Mouse (Mus musculus) embryonic facial prominence, embryonic 14.5 days (tissue): ENCODE results near the gene Fchsd2. TPM values are rescaled to one million over a fixed set of nuclear protein-coding genes. Genes with fewer than 3 reads are reported as not detected.

Experiments used
- ATAC-seq: fragments of 200-750 bp; cut with Nextera tagmentation; 2 replicates; pipeline ENCODE4 v1.8.0; 2017; ENCODE audit warnings: low read depth, moderate number of reproducible peaks, moderate TSS enrichment
- DNase-seq: peaks from one replicate; pipeline ENCODE4 v3.0.0-alpha.2; 2015; ENCODE audit warnings: low spot score
- H3K27ac ChIP-seq: fragments of 300-500 bp; sonication (generic); replicated peaks from 2 replicates; pipeline ENCODE4 v1.5.1; 2014; ENCODE audit warnings: low read depth, mild to moderate bottlenecking, low read length, moderate library complexity
- H3K27me3 ChIP-seq: fragments of 300-500 bp; sonication (generic); replicated peaks from 2 replicates; pipeline ENCODE4 v1.6.1; 2014; ENCODE audit warnings: low read length; ENCODE audit not compliant: control insufficient read depth, insufficient read depth
- H3K36me3 ChIP-seq: fragments of 300-500 bp; sonication (generic); 2 replicates; pipeline ENCODE4 v1.6.1; 2014; ENCODE audit warnings: low read length, mixed read lengths; ENCODE audit not compliant: control insufficient read depth, insufficient read depth
- H3K4me1 ChIP-seq: fragments of 300-500 bp; sonication (generic); 2 replicates; pipeline ENCODE4 v1.6.1; 2014; ENCODE audit warnings: antibody characterized with exemption, low read length; ENCODE audit not compliant: control insufficient read depth, insufficient read depth
- H3K4me2 ChIP-seq: fragments of 300-500 bp; sonication (generic); 2 replicates; pipeline ENCODE4 v1.6.1; 2014; ENCODE audit warnings: low read depth, mild to moderate bottlenecking, low read length, moderate library complexity, mixed read lengths
- H3K4me3 ChIP-seq: fragments of 300-500 bp; sonication (generic); 2 replicates; pipeline ENCODE4 v1.5.1; 2014; ENCODE audit warnings: low read depth, mild to moderate bottlenecking, low read length
- H3K9ac ChIP-seq: fragments of 300-500 bp; sonication (generic); 2 replicates; pipeline ENCODE4 v1.6.1; 2014; ENCODE audit warnings: low read depth, mild to moderate bottlenecking, low read length, moderate library complexity, mixed read lengths
- H3K9me3 ChIP-seq: fragments of 300-500 bp; sonication (generic); 2 replicates; pipeline ENCODE4 v1.6.1; 2016; ENCODE audit warnings: low read length; ENCODE audit not compliant: control insufficient read depth
- WGBS: fragments of 180-500 bp; shearing (Covaris S2); extraction: QIAGEN DNeasy Blood & Tissue Kit; methylation state at CpG from one replicate; pipeline ENCODE4 v1.1.7; 2014; 5-methylcytosine and 5-hydroxymethylcytosine counted together
- polyA plus RNA-seq: library from polyadenylated mRNA; unstranded; fragments of >200 nt; fragmentation: Nextera tagmentation; extraction: Ambion mirVana; gene quantifications from 2 replicates; pipeline ENCODE4 v1.2.1, GENCODE M21; 2014

Gene Fchsd2
- 20.7 and 23.9 TPM in 2 replicates for polyA plus RNA-seq

DNA sequence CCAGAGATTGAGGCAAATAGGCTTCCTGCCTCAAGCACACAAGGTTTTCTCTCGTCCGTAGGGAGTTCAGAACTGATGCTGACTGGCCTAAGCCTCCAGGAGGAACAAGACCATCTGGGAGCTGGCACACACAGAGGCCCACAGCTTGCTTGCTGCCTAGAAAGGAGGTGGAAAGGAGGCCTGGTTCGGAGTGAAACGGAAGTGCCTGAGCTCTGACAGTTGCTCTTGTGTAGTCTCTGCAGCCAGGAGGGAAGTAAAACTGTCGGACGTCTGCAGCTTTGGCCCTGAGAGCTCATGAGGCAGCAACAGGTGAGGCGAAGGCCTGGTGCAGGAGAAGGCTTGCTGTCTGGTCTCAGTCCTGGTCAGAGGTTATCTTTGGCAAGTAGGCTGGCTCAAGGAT lies at the start of gene Fchsd2:
Gene Fchsd2 (plus strand): TSS at position 246 of the 400 bp plus-strand sequence.
- WGBS: 56% methylated on average over 7 of the region's 7 CpGs
- no peaks in the 10 kb centered on the region for H3K27me3 ChIP-seq
- H3K9me3 ChIP-seq: no peaks in the 10 kb centered on the region
- no peak within 1 kb of the TSS for H3K4me2 ChIP-seq
- no peak within 1 kb of the TSS for H3K4me3 ChIP-seq
- peak; percentile 28 for DNase-seq
- no peak within 1 kb of the TSS; the same call in 1 of the 2 replicates for H3K27ac ChIP-seq
- no peak within 1 kb of the TSS for H3K9ac ChIP-seq
- ATAC-seq: no peak
- no peaks in the 10 kb centered on the region for H3K4me1 ChIP-seq
- no peaks in the 10 kb centered on the region for H3K36me3 ChIP-seq

DNA sequence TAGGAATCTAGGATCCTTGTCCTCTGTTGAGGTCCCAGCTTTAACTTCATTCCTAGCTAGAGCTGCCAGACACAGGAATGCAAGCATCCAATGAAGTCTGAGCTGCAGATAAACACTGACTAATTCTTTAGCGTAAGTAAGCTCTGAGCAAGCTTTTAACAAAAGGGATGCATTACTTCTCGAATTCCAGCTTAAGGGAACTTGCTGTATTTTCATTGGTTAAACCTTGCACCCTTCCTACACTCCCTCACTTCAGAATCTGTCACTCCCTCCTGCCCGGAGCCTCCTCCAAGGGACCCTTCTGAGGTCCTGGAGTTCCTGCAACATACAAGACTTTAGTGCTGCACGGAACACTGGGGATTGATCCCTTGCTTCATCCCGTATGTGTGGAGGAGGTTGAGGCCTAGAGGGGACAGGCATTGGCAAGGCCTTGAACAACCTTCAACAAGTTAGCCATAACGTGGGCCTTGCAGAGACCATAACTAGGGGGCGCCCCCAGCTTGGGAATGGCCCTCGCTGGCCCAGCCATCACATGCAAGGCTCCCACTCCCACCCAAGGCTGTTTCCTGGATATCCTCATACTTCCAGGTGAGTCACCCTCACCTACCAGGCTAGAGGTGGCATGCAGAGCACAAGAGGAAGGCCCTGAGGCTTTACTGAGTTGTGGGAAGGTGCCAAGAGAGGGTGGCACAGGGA lies 48.7 kb upstream of the Fchsd2 start:
- Histone ChIP-seq H3K4me2 (no peak overlapping the region), H3K9ac (no peak overlapping the region), H3K9me3 (no peaks in the 10 kb centered on the region), H3K27me3 (no peaks in the 10 kb centered on the region), H3K27ac (no peak overlapping the region), H3K36me3 (no peaks in the 10 kb centered on the region), H3K4me3 (no peak overlapping the region), H3K4me1 (no peaks in the 10 kb centered on the region)
- DNase-seq (peak; percentile 49), ATAC-seq (peak; percentile 78; the same call in 1 of the 2 replicates)
- 53% methylated on average over 8 of the region's 8 CpGs for WGBS

DNA sequence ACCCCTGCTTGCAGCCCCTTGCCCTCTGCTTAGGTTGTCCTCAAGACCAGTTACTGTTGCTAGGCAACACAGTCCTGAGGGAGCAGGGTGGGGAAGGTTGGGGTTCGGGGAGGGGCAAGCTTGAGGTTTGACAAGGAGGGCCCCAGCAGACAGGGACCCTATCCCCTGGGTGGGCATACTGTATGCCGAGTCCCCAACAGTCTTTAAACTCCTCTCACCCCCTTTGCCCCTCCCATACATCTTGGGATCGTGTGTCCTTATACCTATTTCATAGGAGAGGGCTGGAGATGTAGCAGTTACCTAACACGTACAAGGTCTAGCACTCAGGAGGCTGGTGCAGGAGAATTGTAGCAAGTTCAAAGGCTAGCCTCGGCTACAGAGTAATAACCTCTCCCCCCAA lies 44.4 kb upstream of the Fchsd2 start:
- H3K4me1 ChIP-seq: no peaks in the 10 kb centered on the region
- no peak overlapping the region for H3K4me3 ChIP-seq
- ATAC-seq: no peak
- H3K4me2 ChIP-seq: no peak overlapping the region
- H3K36me3 ChIP-seq: no peaks in the 10 kb centered on the region
- H3K9ac ChIP-seq: no peak overlapping the region
- no peak for DNase-seq
- no peaks in the 10 kb centered on the region for H3K9me3 ChIP-seq
- H3K27me3 ChIP-seq: no peaks in the 10 kb centered on the region
- WGBS: 68% methylated on average over 5 of the region's 5 CpGs
- no peak overlapping the region for H3K27ac ChIP-seq

DNA sequence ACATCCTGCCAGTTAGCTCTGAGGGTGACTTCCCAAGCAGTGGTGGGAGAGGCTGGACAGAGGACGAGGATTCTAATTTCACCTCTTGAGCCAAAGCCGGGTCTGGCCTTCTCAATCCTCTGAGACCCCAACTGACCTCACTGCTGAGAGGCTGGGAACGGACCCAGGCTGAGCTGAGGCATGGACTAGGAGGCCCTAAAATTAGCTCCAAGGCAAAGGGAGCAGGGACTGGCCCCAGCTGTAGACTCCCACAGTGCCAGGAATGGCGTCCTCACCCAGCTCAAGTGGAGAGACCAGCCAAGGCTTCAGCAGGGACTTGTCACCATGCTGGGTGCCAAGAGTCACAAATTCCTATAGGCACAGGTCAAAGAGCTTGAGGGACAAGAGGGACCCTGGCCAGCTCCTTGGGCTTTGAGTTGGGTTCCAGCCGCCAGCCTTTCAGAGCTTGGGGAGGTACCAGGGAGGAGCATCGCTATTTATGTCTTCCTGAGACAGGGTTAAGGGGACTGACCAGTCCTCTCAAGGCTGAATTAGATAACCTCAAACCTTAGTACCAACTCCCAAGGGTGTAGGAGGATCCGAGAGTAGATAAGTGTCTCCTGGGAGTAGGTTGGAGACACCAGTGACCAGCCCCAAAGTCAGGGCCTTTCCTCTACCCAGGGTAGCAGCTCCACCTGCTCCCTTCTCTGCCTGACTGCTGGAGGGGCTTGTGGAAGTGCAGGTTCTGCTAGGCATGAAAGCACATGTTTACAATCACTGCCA lies 43.2 kb upstream of the Fchsd2 start:
- no peaks in the 10 kb centered on the region for H3K9me3 ChIP-seq
- no peaks in the 10 kb centered on the region for H3K36me3 ChIP-seq
- H3K4me2 ChIP-seq: no peak overlapping the region
- 82% methylated on average over 7 of the region's 7 CpGs for WGBS
- H3K27ac ChIP-seq: no peak overlapping the region
- no peak overlapping the region for H3K4me3 ChIP-seq
- no peaks in the 10 kb centered on the region for H3K4me1 ChIP-seq
- H3K9ac ChIP-seq: no peak overlapping the region
- ATAC-seq: no peak
- DNase-seq: no peak
- H3K27me3 ChIP-seq: no peaks in the 10 kb centered on the region

DNA sequence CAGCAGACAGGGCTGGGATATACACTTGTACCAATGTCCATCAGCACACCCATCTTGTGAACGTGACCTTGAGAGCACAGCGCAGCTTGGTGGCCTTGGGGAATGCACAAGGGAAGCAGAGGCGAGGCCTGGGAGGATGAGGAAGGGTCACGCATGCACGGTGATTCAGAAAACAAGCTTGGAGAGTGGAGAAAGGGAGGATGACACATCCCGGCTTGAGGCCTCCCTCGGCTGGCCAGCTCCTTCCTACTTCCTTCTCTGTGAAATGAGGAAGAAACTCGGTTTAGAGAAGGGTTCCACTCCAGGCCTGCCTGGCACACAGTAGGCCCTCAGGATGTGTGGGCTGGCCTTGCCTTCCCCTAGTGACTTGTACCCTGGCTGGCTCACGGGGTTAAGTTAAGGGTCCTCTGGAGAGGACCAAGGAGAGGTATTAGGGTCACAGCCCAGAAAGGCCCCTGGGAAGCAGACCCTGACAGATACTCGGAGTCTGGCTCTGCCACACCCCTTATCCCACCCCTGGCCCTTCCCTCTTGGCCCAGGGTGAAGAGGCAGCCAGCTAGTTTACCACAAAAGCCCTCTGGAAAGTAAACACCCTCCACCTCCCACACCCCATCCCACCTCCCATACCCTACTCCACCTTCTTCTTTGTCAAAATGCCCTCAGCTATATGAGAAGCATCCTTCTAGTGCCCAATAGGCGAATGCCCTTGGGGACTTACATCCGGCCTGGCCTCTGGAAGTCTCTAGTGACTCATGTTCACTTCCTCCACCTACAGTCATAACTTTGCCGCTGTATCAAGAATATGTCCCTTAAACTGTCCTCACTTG lies 41.7 kb upstream of the Fchsd2 start:
- Histone ChIP-seq H3K36me3 (no peaks in the 10 kb centered on the region), H3K4me3 (no peak overlapping the region), H3K9ac (no peak overlapping the region), H3K27me3 (no peaks in the 10 kb centered on the region), H3K4me1 (no peaks in the 10 kb centered on the region), H3K4me2 (no peak overlapping the region), H3K27ac (no peak overlapping the region), H3K9me3 (no peaks in the 10 kb centered on the region)
- no peak for ATAC-seq
- 76% methylated on average over 13 of the region's 13 CpGs for WGBS
- no peak for DNase-seq

DNA sequence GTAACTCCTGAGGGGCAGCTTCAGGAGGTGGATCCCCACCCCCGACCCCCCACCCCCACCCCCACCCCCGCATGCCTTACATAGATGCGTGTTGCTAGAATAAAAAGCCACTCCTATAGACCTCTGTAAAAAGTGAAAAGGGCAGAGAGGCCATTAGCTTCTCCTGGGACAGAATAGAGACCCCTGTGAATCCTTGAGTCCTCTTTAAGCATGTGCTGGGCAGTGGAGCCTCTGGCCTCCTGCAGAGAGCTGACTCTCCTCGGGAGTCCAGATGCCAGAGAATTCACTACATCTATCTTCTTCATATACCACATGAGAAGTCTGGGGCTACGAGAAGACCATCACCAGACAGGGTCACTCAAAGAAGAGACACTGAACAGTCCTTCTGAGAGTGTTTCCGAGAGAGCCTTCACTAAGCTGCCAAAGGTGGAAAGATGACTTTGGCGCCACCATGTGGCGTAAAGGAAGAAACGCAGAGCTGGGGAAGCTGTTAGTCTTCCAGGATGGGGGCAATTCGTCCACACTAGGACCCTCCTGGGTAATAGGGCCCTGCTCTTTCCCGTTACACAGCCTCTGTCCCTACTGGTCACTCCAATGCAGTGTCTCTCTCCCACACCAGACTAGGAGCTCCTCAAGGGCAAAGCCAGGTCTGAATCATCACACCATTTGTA lies 41.0 kb upstream of the Fchsd2 start:
- H3K9ac ChIP-seq: no peak overlapping the region
- peak; percentile 54 for ATAC-seq

DNA sequence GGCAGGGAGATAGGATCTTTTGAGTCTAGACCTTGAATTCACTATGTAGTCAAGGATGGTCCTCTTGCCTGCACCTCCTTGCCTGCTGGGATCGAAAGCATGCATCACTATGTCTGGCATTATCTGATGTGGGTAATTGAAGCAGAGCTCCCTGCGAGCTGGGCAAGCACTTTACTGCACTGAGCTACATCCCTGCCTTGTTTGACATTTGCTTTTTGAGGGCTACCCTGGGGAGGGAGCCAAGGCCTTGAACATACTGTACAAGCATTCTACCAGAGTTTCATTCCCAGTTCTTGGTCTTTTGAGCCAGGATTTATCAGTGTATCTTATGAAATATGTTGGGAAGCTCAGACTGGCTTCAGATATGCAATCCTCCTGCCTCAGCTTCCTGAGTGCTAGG lies 39.5 kb upstream of the Fchsd2 start:
- ATAC-seq (no peak), DNase-seq (no peak)
- Histone ChIP-seq H3K36me3 (no peaks in the 10 kb centered on the region), H3K9me3 (no peaks in the 10 kb centered on the region), H3K9ac (no peak overlapping the region), H3K4me3 (no peak overlapping the region), H3K4me1 (no peaks in the 10 kb centered on the region), H3K4me2 (no peak overlapping the region), H3K27me3 (no peaks in the 10 kb centered on the region), H3K27ac (no peak overlapping the region)
- WGBS: 34% methylated on average over 2 of the region's 2 CpGs

More for the DNA sequence above, 41.0 kb upstream of the Fchsd2 start:
- Histone ChIP-seq H3K27ac (no peak overlapping the region), H3K4me1 (no peaks in the 10 kb centered on the region), H3K4me3 (no peak overlapping the region), H3K27me3 (no peaks in the 10 kb centered on the region), H3K4me2 (no peak overlapping the region), H3K9me3 (no peaks in the 10 kb centered on the region), H3K36me3 (no peaks in the 10 kb centered on the region)
- DNase-seq: peak; percentile 79
- 15% methylated on average over 11 of the region's 11 CpGs for WGBS

DNA sequence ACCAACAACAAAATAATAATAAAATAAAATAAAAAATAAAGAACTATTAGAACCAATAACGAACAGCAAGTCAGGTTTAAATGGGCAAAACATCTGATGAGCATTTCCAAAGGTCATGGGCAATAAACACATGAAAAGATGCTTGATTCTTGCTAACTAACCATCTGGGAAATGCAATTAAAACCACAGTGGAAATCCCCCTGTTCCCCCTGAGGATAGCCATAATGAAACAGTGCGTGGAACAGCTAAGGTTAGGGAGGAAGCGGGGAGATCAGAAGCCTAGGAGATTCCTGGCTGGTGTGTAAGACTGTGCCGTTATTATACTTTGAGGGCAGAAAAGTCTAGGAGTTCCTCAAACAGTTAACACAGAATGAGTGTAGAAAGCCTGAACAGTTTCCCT lies 35.4 kb upstream of the Fchsd2 start:
- WGBS: 38% methylated on average over 4 of the region's 4 CpGs
- no peak overlapping the region for H3K27ac ChIP-seq

More for the DNA sequence above, 35.4 kb upstream of the Fchsd2 start:
- no peaks in the 10 kb centered on the region for H3K4me1 ChIP-seq
- H3K4me2 ChIP-seq: no peak overlapping the region
- H3K27me3 ChIP-seq: no peaks in the 10 kb centered on the region
- no peak overlapping the region for H3K9ac ChIP-seq
- ATAC-seq (no peak), DNase-seq (peak; percentile 26)
- H3K9me3 ChIP-seq: no peaks in the 10 kb centered on the region
- H3K4me3 ChIP-seq: no peak overlapping the region
- no peaks in the 10 kb centered on the region for H3K36me3 ChIP-seq
